Mouse (Mus musculus) midbrain, embryonic 11.5 days (tissue): ENCODE measurements around the gene Gm8068. TPM values are rescaled to one million over a fixed set of nuclear protein-coding genes. Genes with fewer than 3 reads are reported as not detected.
"Not testable (repeated sequence)": the region's sequence is repeated elsewhere in the genome, so short reads cannot be mapped to it uniquely, and the experiment has no call there.

Source experiments
- ATAC-seq: fragments of 200-750 bp; cut with Nextera tagmentation; 2 replicates; pipeline ENCODE4 v1.8.0; 2017; ENCODE audit warnings: moderate TSS enrichment, moderate library complexity; ENCODE audit not compliant: low FRiP score
- DNase-seq: peaks from one replicate; pipeline ENCODE4 v3.0.0; 2015; ENCODE audit warnings: low spot score; ENCODE audit errors: missing footprints
- H3K27ac ChIP-seq: fragments of 300-500 bp; sonication (generic); 2 replicates; pipeline ENCODE4 v1.5.1; 2014; ENCODE audit warnings: low read depth, low read length
- H3K27me3 ChIP-seq: fragments of 300-500 bp; sonication (generic); 2 replicates; pipeline ENCODE4 v1.6.1; 2014; ENCODE audit warnings: mild to moderate bottlenecking, low read length, moderate library complexity, mixed read lengths; ENCODE audit not compliant: control insufficient read depth, insufficient read depth
- H3K36me3 ChIP-seq: fragments of 300-500 bp; sonication (generic); 2 replicates; pipeline ENCODE4 v1.6.1; 2014; ENCODE audit warnings: mild to moderate bottlenecking, low read length, moderate library complexity, mixed read lengths; ENCODE audit not compliant: control insufficient read depth, insufficient read depth
- H3K4me1 ChIP-seq: fragments of 300-500 bp; sonication (generic); 2 replicates; pipeline ENCODE4 v1.6.1; 2014; ENCODE audit warnings: low read length; ENCODE audit not compliant: control insufficient read depth, insufficient read depth
- H3K4me2 ChIP-seq: fragments of 300-500 bp; sonication (generic); 2 replicates; pipeline ENCODE4 v1.6.1; 2014; ENCODE audit warnings: mild to moderate bottlenecking, moderate library complexity
- H3K4me3 ChIP-seq: fragments of 300-500 bp; sonication (generic); 2 replicates; pipeline ENCODE4 v1.5.1; 2014; ENCODE audit warnings: low read depth, low read length
- H3K9ac ChIP-seq: fragments of 300-500 bp; sonication (generic); 2 replicates; pipeline ENCODE4 v1.6.1; 2014; ENCODE audit warnings: low read length
- H3K9me3 ChIP-seq: fragments of 300-500 bp; sonication (generic); 2 replicates; pipeline ENCODE4 v1.6.1; 2016; ENCODE audit warnings: low read length; ENCODE audit not compliant: control insufficient read depth
- WGBS: fragments of 180-500 bp; shearing (Covaris S2); extraction: QIAGEN DNeasy Blood & Tissue Kit; methylation state at CpG from one replicate; pipeline ENCODE4 v1.1.7; 2014; 5-methylcytosine and 5-hydroxymethylcytosine counted together
- polyA plus RNA-seq: library from polyadenylated mRNA; unstranded; fragments of >200 nt; fragmentation: Nextera tagmentation; extraction: Ambion mirVana; gene quantifications from 2 replicates; pipeline ENCODE4 v1.2.1, GENCODE M21; 2014

Gene Gm8068
- not detected in 2 replicates for polyA plus RNA-seq

GRCm38 (mm10) chr14:41701785-41702184 is at the start of gene Gm8068:
Gene Gm8068, minus strand, starts transcription at chr14:41701885.
- H3K4me1 ChIP-seq, ATAC-seq, H3K36me3 ChIP-seq, H3K9ac ChIP-seq, H3K4me2 ChIP-seq, DNase-seq, H3K9me3 ChIP-seq, H3K27ac ChIP-seq, H3K27me3 ChIP-seq, H3K4me3 ChIP-seq: not testable (repeated sequence)
- WGBS = no CpG with 5 or more reads among the region's 3 CpGs

DNA sequence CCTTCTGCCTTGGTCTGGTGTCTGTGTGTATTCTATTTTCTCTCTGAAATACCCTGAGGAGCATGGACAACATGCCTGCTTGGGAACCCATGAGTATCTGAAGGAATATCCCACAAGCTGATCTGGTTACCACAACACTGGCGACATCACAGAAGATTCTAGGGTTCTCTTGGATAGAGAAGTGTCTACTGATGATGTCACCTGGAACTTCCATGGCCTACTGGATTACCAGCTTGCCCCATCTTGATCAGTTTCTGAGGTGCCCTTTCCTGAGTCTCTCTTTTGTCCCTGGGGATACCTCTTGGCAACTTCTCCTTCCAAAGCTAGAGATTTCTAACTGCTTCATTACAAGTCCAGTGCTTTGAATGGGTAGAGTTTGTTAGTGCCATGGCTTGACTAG is 48.8 kb upstream of the Gm8068 start, which contains the start of gene Gm7929:
Gene Gm7929, minus strand, starts transcription at position 101 of the 400 bp plus-strand sequence.
- not testable (repeated sequence) for H3K27ac ChIP-seq, H3K4me3 ChIP-seq, H3K4me1 ChIP-seq, H3K9ac ChIP-seq, H3K27me3 ChIP-seq, H3K9me3 ChIP-seq, H3K36me3 ChIP-seq, DNase-seq, ATAC-seq, H3K4me2 ChIP-seq
- WGBS = no CpG with 5 or more reads among the region's 1 CpGs

DNA sequence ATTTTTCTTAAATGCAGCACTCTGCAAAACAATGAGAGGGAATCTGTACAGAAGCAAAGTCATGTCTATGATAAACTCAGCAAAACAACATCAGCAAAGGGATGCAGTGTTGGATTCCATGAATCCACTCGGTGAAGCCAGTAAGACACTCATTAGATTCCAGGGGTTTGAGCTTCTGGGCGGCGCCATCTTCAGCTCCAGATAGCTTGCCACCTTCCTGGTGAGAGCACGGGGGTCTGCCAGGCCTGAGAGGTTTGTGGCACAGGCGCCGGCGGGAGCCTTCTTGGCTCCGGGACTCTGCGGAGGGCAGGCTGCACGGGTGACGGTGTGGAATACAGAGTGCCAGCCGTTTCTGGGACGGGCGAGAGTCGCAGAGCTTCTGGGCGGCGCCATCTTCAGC is 21.8 kb upstream of the Gm8068 start:
- WGBS = 68% methylated on average over 17 of the region's 17 CpGs

GRCm38 (mm10) chr14:41717180-41717579 is 15.5 kb upstream of the Gm8068 start:
- peak; percentile 28 for DNase-seq
- H3K4me1 ChIP-seq, H3K4me2 ChIP-seq, H3K4me3 ChIP-seq, H3K36me3 ChIP-seq, ATAC-seq, H3K27me3 ChIP-seq, H3K9me3 ChIP-seq, H3K9ac ChIP-seq, H3K27ac ChIP-seq: not testable (repeated sequence)
- 82% methylated on average over 1 of the region's 1 CpGs for WGBS

More for the DNA sequence above, 21.8 kb upstream of the Gm8068 start:
- not testable (repeated sequence) for H3K27ac ChIP-seq, H3K36me3 ChIP-seq, DNase-seq, H3K9ac ChIP-seq, ATAC-seq, H3K4me1 ChIP-seq, H3K9me3 ChIP-seq, H3K4me2 ChIP-seq, H3K27me3 ChIP-seq, H3K4me3 ChIP-seq

- 91% methylated on average over 2 of the region's 2 CpGs for WGBS
- not testable (repeated sequence) for H3K36me3 ChIP-seq, H3K27me3 ChIP-seq, H3K4me2 ChIP-seq, H3K27ac ChIP-seq, DNase-seq, H3K9ac ChIP-seq, H3K4me3 ChIP-seq, H3K9me3 ChIP-seq, H3K4me1 ChIP-seq, ATAC-seq
Measured at GRCm38 (mm10) chr14:41648176-41648575, 53.5 kb downstream of the Gm8068 start.

Other genes starting within 250 kb of the Gm8068 start
- gene Gm7954, start 248.4 kb downstream of the Gm8068 start, polyA plus RNA-seq = not detected in 2 replicates
- gene Gm3486, start 212.4 kb downstream of the Gm8068 start, polyA plus RNA-seq = not detected in 2 replicates
- not detected in 2 replicates for gene Gm7970, start 146.3 kb downstream of the Gm8068 start, polyA plus RNA-seq
- gene 1700049E17Rik2, start 128.7 kb downstream of the Gm8068 start, polyA plus RNA-seq = not detected in 2 replicates
- not detected in 2 replicates for gene Gm3072, start 77.3 kb downstream of the Gm8068 start, polyA plus RNA-seq
- not detected in 2 replicates for gene Gm3676, start 55.4 kb downstream of the Gm8068 start, polyA plus RNA-seq
- not detected in 2 replicates for gene Gm7929, start 48.7 kb upstream of the Gm8068 start, polyA plus RNA-seq
- gene Gm47189, start 70.6 kb upstream of the Gm8068 start, polyA plus RNA-seq = not detected in 2 replicates
- not detected in 2 replicates for gene Gm7980, start 205.4 kb upstream of the Gm8068 start, polyA plus RNA-seq
- gene 1700049E17Rik1, start 223.1 kb upstream of the Gm8068 start, polyA plus RNA-seq = not detected in 2 replicates
- not detected in 2 replicates for gene 1700024B05Rik, start 242.1 kb upstream of the Gm8068 start, polyA plus RNA-seq